29 mouse cellular contexts compared by ENCODE assay signal in genomic region chr7:63876640-63877039, GRCm38 (mm10). TPM values are rescaled to one million over a fixed set of nuclear protein-coding genes. Genes with fewer than 3 reads are reported as not detected.
A peak's percentile ranks its signal among the peaks of the same experiment; 100 is the strongest.
DNase-seq lines count a peak whose midpoint lies in the region; ATAC-seq and TF ChIP-seq lines count a peak whose summit lies in the region.
"Had no signal": no experiment of that assay in that cellular context is flagged by ENCODE, and none has a peak within 500 bp of the region (broad histone marks: within the 10 kb centered on the region; RNA-seq: fewer than 3 reads in every experiment).

No protein-coding gene starts in this region.

- H3K4me1 ChIP-seq in intestine, postnatal 0 days (replicated peaks; ENCODE audit: control insufficient read depth, insufficient read depth, low read length), result no peaks in the 10 kb centered on the region
- 0 out of 2 replicates have a peak, but pooled peaks cover 12% of the 10 kb centered on the region for H3K4me1 ChIP-seq in intestine, embryonic 15.5 days (replicated peaks)

- peak; percentile 63 for ATAC-seq in intestine, postnatal 0 days
- no peak for ATAC-seq in intestine, embryonic 15.5 days
- 0 out of 2 replicates have a peak, but pooled peaks have one; percentile 33 for ATAC-seq in common myeloid progenitor, adult 5-6 weeks (replicated peaks; ENCODE audit: low read depth, poor library complexity, severe bottlenecking)
- ATAC-seq in monocyte, adult 5-6 weeks (replicated peaks; ENCODE audit: insufficient number of reproducible peaks, low FRiP score, low TSS enrichment, poor library complexity, severe bottlenecking), result peak; percentile 60; the same call in 1 of the 2 replicates
- no peak for ATAC-seq in CD4-positive, CD25-positive, alpha-beta regulatory T cell, adult 4 months
- ATAC-seq: activated CD4-positive, CD25-positive, alpha-beta regulatory T cell, adult 4 months; forebrain, embryonic 14.5 days had no signal

- H3K9ac ChIP-seq in intestine, postnatal 0 days (ENCODE audit: low read depth, low read length), result no peak overlapping the region
- no peak overlapping the region for H3K9ac ChIP-seq in intestine, embryonic 15.5 days
- H3K9ac ChIP-seq: embryonic facial prominence, embryonic 15.5 days; heart, embryonic 15.5 days; hindbrain, embryonic 14.5 days had no signal

- no peak for TF ChIP-seq CTCF in intestine, postnatal 0 days (IDR thresholded peaks at IDR 0.05; ENCODE audit: low read depth)

- H3K4me2 ChIP-seq in intestine, postnatal 0 days (replicated peaks; ENCODE audit: low read depth), result no peak overlapping the region
- no peak overlapping the region for H3K4me2 ChIP-seq in intestine, embryonic 15.5 days (replicated peaks)
- H3K4me2 ChIP-seq: embryonic facial prominence, embryonic 15.5 days; heart, embryonic 11.5 days; heart, embryonic 15.5 days; hindbrain, embryonic 14.5 days had no signal

- H3K9me3 ChIP-seq in intestine, postnatal 0 days (ENCODE audit: control insufficient read depth), result no peaks in the 10 kb centered on the region
- no peaks in the 10 kb centered on the region for H3K9me3 ChIP-seq in intestine, embryonic 15.5 days
- H3K9me3 ChIP-seq: embryonic facial prominence, embryonic 15.5 days; forebrain, embryonic 10.5 days; heart, embryonic 15.5 days; hindbrain, embryonic 10.5 days had no signal

- intact Hi-C loops in left cerebral cortex, postnatal 10 days (cut with DNase I), result no loop called here

- H3K27ac ChIP-seq in intestine, postnatal 0 days (ENCODE audit: low read depth, low read length), result no peak overlapping the region
- H3K27ac ChIP-seq in intestine, embryonic 15.5 days, result no peak overlapping the region
- H3K27ac ChIP-seq: embryonic facial prominence, embryonic 15.5 days; forebrain, embryonic 10.5 days; heart, embryonic 15.5 days; hindbrain, embryonic 10.5 days; hindbrain, embryonic 14.5 days had no signal

- no peaks in the 10 kb centered on the region for H3K36me3 ChIP-seq in intestine, postnatal 0 days (ENCODE audit: control insufficient read depth, insufficient read depth)
- no peaks in the 10 kb centered on the region for H3K36me3 ChIP-seq in intestine, embryonic 15.5 days
- H3K36me3 ChIP-seq: embryonic facial prominence, embryonic 15.5 days; forebrain, embryonic 10.5 days; heart, embryonic 15.5 days; hindbrain, embryonic 10.5 days had no signal

- peak; percentile 76 for DNase-seq in 416B (ENCODE audit: low read depth)
- DNase-seq in left cerebral cortex, postnatal 10 days (ENCODE audit: extremely low spot score in 1 of 2, low spot score in 2 of 2), result no peak
- no peak for DNase-seq in kidney, postnatal 4 days
- DNase-seq: adrenal gland, postnatal 14 days; cerebellum, adult 18-20 months; cerebellum, adult 9-11 months; cerebellum, postnatal 36 days; embryo, embryonic 11 days; heart, adult 2 months; heart, postnatal 14 days had no signal

- WGBS in intestine, postnatal 0 days, result 46% methylated on average over 2 of the region's 2 CpGs
- WGBS in intestine, embryonic 15.5 days, result 68% methylated on average over 2 of the region's 2 CpGs

- H3K4me3 ChIP-seq in intestine, postnatal 0 days (ENCODE audit: low read depth, low read length), result no peak overlapping the region
- no peak overlapping the region for H3K4me3 ChIP-seq in intestine, embryonic 15.5 days (replicated peaks)
- H3K4me3 ChIP-seq: embryonic facial prominence, embryonic 15.5 days; erythroblast, embryonic 14.5 days; forebrain, embryonic 10.5 days; heart, adult 2 months; heart, embryonic 15.5 days; hindbrain, embryonic 10.5 days had no signal

- H3K27me3 ChIP-seq in intestine, postnatal 0 days (replicated peaks; ENCODE audit: control insufficient read depth, insufficient read depth, low read length), result no peaks in the 10 kb centered on the region
- no peaks in the 10 kb centered on the region for H3K27me3 ChIP-seq in intestine, embryonic 15.5 days (replicated peaks)
- H3K27me3 ChIP-seq: embryonic facial prominence, embryonic 15.5 days; heart, embryonic 15.5 days; Patski had no signal

RNA-seq across cellular contexts. Expression of gene E030018B13Rik, which starts 40.0 kb away (rescaled TPM):
- not detected in 2 replicates for polyA plus RNA-seq in intestine, postnatal 0 days (2015; fragmentation: Nextera tagmentation; extraction: Ambion mirVana)
- not detected in 2 replicates for polyA plus RNA-seq in intestine, embryonic 15.5 days (2015; fragmentation: Nextera tagmentation; extraction: Ambion mirVana)
- not detected in 2 replicates for total RNA-seq in common myeloid progenitor, adult 5-6 weeks (2017)
- 0.58 TPM in 1 of 3 replicates, not detected in the others for total RNA-seq in monocyte, adult 5-6 weeks (2017)
- not detected for total RNA-seq in left cerebral cortex, postnatal 10 days (2021)
- polyA plus RNA-seq in CD4-positive, CD25-positive, alpha-beta regulatory T cell, adult 4 months (2017; shearing (Covaris generic)), result not detected
- total RNA-seq: adrenal gland, adult 18-20 months; adrenal gland, postnatal 14 days; gastrocnemius, adult 8-10 months; gastrocnemius, postnatal 4 days; heart, adult 2 months; heart, postnatal 14 days had no signal
- polyA plus RNA-seq: embryonic facial prominence, embryonic 11.5 days; erythroblast, embryonic 14.5 days; forebrain, embryonic 10.5 days; forebrain, embryonic 14.5 days; heart, adult 2 months; heart, embryonic 11.5 days; hindbrain, embryonic 10.5 days; hindbrain, embryonic 14.5 days; Patski had no signal

Comparison
In these comparisons a context has a peak if more than half of its experiments do, and no peak if none do; other contexts are left out.
1. ATAC-seq: peak in intestine, postnatal 0 days (single experiment), common myeloid progenitor, adult 5-6 weeks (single experiment) and monocyte, adult 5-6 weeks (single experiment); none in intestine, embryonic 15.5 days (single experiment) and CD4-positive, CD25-positive, alpha-beta regulatory T cell, adult 4 months (single experiment).